Mouse (Mus musculus) limb, embryonic 12.5 days (tissue): ENCODE measurements around the gene Lef1. TPM values are rescaled to one million over a fixed set of nuclear protein-coding genes. Genes with fewer than 3 reads are reported as not detected.

Experiments used
- ATAC-seq: fragments of 200-750 bp; cut with Nextera tagmentation; 2 replicates; pipeline ENCODE4 v1.8.0; 2017; ENCODE audit warnings: low read depth, moderate TSS enrichment; ENCODE audit not compliant: insufficient number of reproducible peaks, insufficient read depth, low FRiP score, low TSS enrichment
- H3K27ac ChIP-seq: fragments of 300-500 bp; sonication (generic); 2 replicates; pipeline ENCODE4 v1.5.1; 2016; ENCODE audit warnings: mild to moderate bottlenecking, moderate library complexity
- H3K27me3 ChIP-seq: fragments of 300-500 bp; sonication (generic); 2 replicates; pipeline ENCODE4 v1.6.1; 2016; ENCODE audit warnings: mild to moderate bottlenecking, moderate library complexity
- H3K36me3 ChIP-seq: fragments of 300-500 bp; sonication (generic); 2 replicates; pipeline ENCODE4 v1.6.1; 2016; ENCODE audit warnings: mild to moderate bottlenecking, moderate library complexity
- H3K4me1 ChIP-seq: fragments of 300-500 bp; sonication (generic); replicated peaks from 2 replicates; pipeline ENCODE4 v1.6.1; 2016
- H3K4me2 ChIP-seq: fragments of 300-500 bp; sonication (generic); 2 replicates; pipeline ENCODE4 v1.6.1; 2016; ENCODE audit warnings: mild to moderate bottlenecking, moderate library complexity
- H3K4me3 ChIP-seq: fragments of 300-500 bp; sonication (generic); replicated peaks from 2 replicates; pipeline ENCODE4 v1.5.1; 2016; ENCODE audit warnings: mild to moderate bottlenecking
- H3K9ac ChIP-seq: fragments of 300-500 bp; sonication (generic); replicated peaks from 2 replicates; pipeline ENCODE4 v1.6.1; 2016; ENCODE audit warnings: mild to moderate bottlenecking, moderate library complexity
- H3K9me3 ChIP-seq: fragments of 300-500 bp; sonication (generic); 2 replicates; pipeline ENCODE4 v1.6.1; 2016; ENCODE audit warnings: mild to moderate bottlenecking, moderate library complexity
- WGBS: fragments of 180-500 bp; shearing (Covaris S2); methylation state at CpG from one replicate; pipeline ENCODE4 v1.1.7; 2016; 5-methylcytosine and 5-hydroxymethylcytosine counted together
- polyA plus RNA-seq: library from polyadenylated mRNA; unstranded; fragments of >200 nt; fragmentation: Nextera tagmentation; extraction: Ambion mirVana; gene quantifications from 2 replicates; pipeline ENCODE4 v1.2.1, GENCODE M21; 2016

The Lef1 gene
- polyA plus RNA-seq, 1 experiment from 2014 or later = 60.5 TPM

DNA sequence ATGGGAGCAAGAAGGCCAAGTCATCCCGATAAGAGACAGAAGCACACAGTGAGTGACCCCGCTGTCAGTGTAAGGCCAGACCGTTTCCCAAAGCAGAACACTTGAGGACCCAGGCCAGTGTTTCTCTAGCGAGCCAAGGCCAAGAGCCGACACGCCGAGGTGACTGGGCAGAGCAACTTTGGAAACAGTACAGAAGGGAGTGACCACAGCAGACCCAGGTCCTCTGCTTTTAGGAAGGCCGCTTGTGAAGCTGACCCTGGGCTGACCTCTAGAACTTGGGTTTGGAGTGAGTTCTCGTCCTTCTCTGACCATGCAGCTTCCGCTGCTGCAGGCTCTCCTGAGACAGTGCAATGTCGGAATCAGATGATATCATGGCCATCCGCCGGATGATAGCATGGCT is 140.7 kb downstream of the Lef1 start:
- peaks cover 45% of the 10 kb centered on the region for H3K36me3 ChIP-seq
- WGBS = 90% methylated on average over 13 of the region's 13 CpGs

GRCm38 (mm10) chr3:131251601-131252000 is 141.3 kb downstream of the Lef1 start:
- no peak for ATAC-seq
- Histone ChIP-seq H3K27ac (no peak overlapping the region), H3K4me1 (peaks cover 3% of the 10 kb centered on the region; the same call in 1 of the 2 replicates), H3K4me3 (no peak overlapping the region), H3K9me3 (peaks cover 5% of the 10 kb centered on the region; the same call in 1 of the 2 replicates), H3K36me3 (peaks cover 41% of the 10 kb centered on the region), H3K9ac (no peak overlapping the region), H3K27me3 (no peaks in the 10 kb centered on the region), H3K4me2 (no peak overlapping the region)
- 89% methylated on average over 7 of the region's 7 CpGs for WGBS

More for the DNA sequence above, 140.7 kb downstream of the Lef1 start:
- Histone ChIP-seq H3K27me3 (no peaks in the 10 kb centered on the region), H3K4me3 (no peak overlapping the region), H3K9ac (no peak overlapping the region), H3K4me2 (no peak overlapping the region), H3K4me1 (peaks cover 4% of the 10 kb centered on the region; the same call in 1 of the 2 replicates), H3K9me3 (peaks cover 5% of the 10 kb centered on the region; the same call in 1 of the 2 replicates), H3K27ac (no peak overlapping the region)
- ATAC-seq = no peak

DNA sequence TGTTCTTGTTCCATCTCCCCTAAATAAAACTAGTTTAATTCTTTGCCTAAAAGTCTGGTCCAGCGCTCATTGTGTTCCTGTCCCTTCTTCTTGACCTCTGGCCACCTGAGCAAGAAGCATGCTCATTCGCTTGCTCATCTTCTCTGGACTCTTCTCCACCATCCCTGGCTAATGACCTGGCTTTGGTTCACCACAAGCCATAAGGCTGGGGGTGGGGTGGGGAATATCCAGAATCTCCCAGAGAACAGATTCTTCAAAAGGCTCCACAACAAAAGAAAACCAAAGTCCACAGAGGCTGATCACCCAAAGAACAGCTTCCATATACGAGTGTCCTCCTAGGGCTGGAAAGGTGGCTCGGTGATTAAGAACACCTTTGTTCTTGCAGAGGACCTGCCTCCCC is 144.7 kb downstream of the Lef1 start:
- no peak overlapping the region for H3K9ac ChIP-seq
- no peak overlapping the region for H3K27ac ChIP-seq
- H3K4me2 ChIP-seq = no peak overlapping the region
- H3K9me3 ChIP-seq = peaks cover 5% of the 10 kb centered on the region; the same call in 1 of the 2 replicates
- H3K4me1 ChIP-seq = no peaks in the 10 kb centered on the region
- H3K27me3 ChIP-seq = no peaks in the 10 kb centered on the region
- peaks cover 13% of the 10 kb centered on the region for H3K36me3 ChIP-seq
- no peak overlapping the region for H3K4me3 ChIP-seq
- no peak for ATAC-seq
- whole genome bisulfite sequencing = 92% methylated on average over 4 of the region's 4 CpGs

DNA sequence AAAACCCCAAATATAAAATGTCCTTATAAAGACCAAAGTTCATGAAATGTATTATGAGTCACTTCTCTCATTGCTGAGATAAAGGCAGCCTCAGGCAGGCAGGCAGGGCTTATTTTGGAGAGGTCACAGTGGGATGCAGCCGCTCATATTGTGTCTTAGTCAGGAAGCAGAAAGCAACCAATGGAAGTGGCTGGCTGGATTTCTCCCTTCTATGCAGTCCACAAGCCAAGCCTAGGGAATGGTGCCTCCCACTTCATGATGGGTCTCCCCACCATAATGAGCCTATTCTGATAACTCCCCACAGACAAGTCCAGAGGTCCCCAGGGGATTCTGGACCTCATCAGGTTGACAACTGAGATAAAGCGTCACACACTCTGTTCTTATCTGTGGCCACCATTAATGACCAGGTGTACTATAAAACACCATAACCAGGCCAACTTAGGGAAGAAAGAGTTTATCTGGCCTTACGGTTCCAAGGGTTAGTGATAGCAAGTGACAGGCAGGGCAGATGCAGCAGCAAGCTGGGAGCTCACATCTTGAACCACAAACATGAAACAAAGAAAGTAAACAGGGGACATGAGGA is 145.2 kb downstream of the Lef1 start:
- Histone ChIP-seq H3K27me3 (no peaks in the 10 kb centered on the region), H3K9ac (no peak overlapping the region), H3K9me3 (peaks cover 6% of the 10 kb centered on the region; the same call in 1 of the 2 replicates), H3K27ac (no peak overlapping the region), H3K4me3 (no peak overlapping the region), H3K4me1 (no peaks in the 10 kb centered on the region), H3K4me2 (no peak overlapping the region), H3K36me3 (peaks cover 13% of the 10 kb centered on the region)
- 92% methylated on average over 3 of the region's 3 CpGs for WGBS
- ATAC-seq = no peak

GRCm38 (mm10) chr3:131258921-131259320 is 148.7 kb downstream of the Lef1 start:
- no peak overlapping the region for H3K9ac ChIP-seq
- peaks cover 6% of the 10 kb centered on the region for H3K9me3 ChIP-seq
- 88% methylated on average over 3 of the region's 3 CpGs for WGBS
- H3K4me1 ChIP-seq = no peaks in the 10 kb centered on the region
- no peak overlapping the region for H3K27ac ChIP-seq
- no peaks in the 10 kb centered on the region for H3K27me3 ChIP-seq
- H3K4me2 ChIP-seq = no peak overlapping the region
- peaks cover 17% of the 10 kb centered on the region; the same call in 1 of the 2 replicates for H3K36me3 ChIP-seq
- ATAC-seq = no peak
- no peak overlapping the region for H3K4me3 ChIP-seq

DNA sequence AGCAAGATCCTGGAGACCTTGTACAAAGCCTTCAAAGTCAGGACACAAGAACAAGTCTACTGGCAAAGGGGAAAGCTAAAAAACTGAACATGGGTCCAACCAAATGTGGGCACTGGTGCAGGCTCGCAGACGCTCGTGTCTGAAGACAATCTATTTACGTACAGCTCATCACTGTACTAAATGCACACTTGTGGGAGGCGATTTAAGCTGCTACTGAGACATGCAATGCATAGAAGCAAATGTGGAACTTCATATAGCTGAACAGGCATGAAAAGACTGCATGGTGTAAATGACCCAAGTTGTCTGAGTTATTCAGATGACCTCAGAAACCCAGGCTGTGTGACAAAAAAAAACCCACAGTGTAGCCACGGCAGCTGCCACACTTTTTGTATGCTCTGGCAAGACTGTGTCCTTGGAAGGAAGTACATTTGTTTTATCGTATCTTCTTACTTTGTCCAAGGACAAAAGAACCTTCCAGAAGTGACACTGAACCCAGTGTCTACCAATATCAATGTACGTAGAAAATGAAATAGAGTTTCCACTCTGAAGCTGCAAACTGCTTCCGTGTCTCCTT is 149.2 kb downstream of the Lef1 start:
- no peak overlapping the region for H3K4me2 ChIP-seq
- no peak overlapping the region for H3K27ac ChIP-seq
- no peak overlapping the region for H3K9ac ChIP-seq
- H3K4me3 ChIP-seq = no peak overlapping the region
- no peaks in the 10 kb centered on the region for H3K4me1 ChIP-seq
- H3K27me3 ChIP-seq = no peaks in the 10 kb centered on the region
- ATAC-seq = no peak
- H3K36me3 ChIP-seq = peaks cover 18% of the 10 kb centered on the region; the same call in 1 of the 2 replicates
- H3K9me3 ChIP-seq = peaks cover 6% of the 10 kb centered on the region; the same call in 1 of the 2 replicates
- WGBS = 91% methylated on average over 9 of the region's 9 CpGs

GRCm38 (mm10) chr3:131260418-131260817 is 150.1 kb downstream of the Lef1 start:
- Histone ChIP-seq H3K4me1 (no peaks in the 10 kb centered on the region), H3K9me3 (peaks cover 6% of the 10 kb centered on the region; the same call in 1 of the 2 replicates), H3K9ac (no peak overlapping the region), H3K4me3 (no peak overlapping the region), H3K36me3 (peaks cover 24% of the 10 kb centered on the region; the same call in 1 of the 2 replicates), H3K27me3 (no peaks in the 10 kb centered on the region), H3K27ac (no peak overlapping the region), H3K4me2 (no peak overlapping the region)
- ATAC-seq = no peak
- WGBS = 98% methylated on average over 6 of the region's 6 CpGs

GRCm38 (mm10) chr3:131263766-131264486 is 153.7 kb downstream of the Lef1 start:
- peaks cover 34% of the 10 kb centered on the region; the same call in 1 of the 2 replicates for H3K36me3 ChIP-seq
- WGBS = 88% methylated on average over 15 of the region's 15 CpGs

GRCm38 (mm10) chr3:131265516-131265915 is 155.2 kb downstream of the Lef1 start:
- Histone ChIP-seq H3K27me3 (no peaks in the 10 kb centered on the region), H3K9me3 (peaks cover 5% of the 10 kb centered on the region; the same call in 1 of the 2 replicates), H3K4me2 (no peak overlapping the region), H3K9ac (no peak overlapping the region), H3K4me1 (peaks cover 20% of the 10 kb centered on the region), H3K27ac (no peak overlapping the region), H3K36me3 (peaks cover 34% of the 10 kb centered on the region; the same call in 1 of the 2 replicates), H3K4me3 (no peak overlapping the region)
- ATAC-seq = no peak
- WGBS = 91% methylated on average over 8 of the region's 8 CpGs

More at GRCm38 (mm10) chr3:131263766-131264486, 153.7 kb downstream of the Lef1 start:
- Histone ChIP-seq H3K9ac (no peak overlapping the region), H3K27ac (no peak overlapping the region), H3K4me3 (no peak overlapping the region), H3K4me2 (no peak overlapping the region), H3K27me3 (no peaks in the 10 kb centered on the region), H3K9me3 (peaks cover 6% of the 10 kb centered on the region; the same call in 1 of the 2 replicates), H3K4me1 (0 out of 2 replicates have a peak, but pooled peaks cover 6% of the 10 kb centered on the region)
- ATAC-seq = no peak

DNA sequence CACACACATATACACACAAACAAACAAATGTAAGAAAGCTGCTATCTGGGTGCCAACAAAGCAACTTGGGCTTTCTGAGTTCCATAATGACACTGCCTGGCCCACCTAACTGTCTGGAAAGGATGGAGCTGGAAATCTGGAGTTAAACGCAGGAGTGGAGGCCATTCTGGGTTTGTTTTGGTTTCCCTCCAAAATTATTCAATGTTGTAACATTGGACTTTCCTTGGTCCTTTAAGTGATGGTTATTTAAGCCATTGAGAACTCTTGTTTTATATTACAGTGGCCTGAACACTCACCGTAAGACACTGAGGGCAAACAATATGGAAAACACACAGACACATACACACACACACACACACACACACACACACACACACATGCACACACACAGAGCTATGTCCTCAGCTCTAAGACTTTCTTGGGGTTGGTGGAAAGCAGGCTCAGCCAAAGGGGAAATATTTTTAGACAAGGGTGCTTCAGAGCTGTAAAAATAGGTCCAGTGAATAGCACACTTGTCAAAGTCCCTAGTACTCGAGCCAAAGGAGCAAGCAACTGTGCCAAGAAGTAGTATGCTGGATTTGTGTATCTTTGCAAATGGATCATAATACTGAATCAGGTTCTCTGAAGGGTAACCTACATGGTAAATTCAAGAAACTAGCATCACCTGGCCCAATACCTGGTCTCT is 156.2 kb downstream of the Lef1 start:
- Histone ChIP-seq H3K9ac (no peak overlapping the region), H3K36me3 (peaks cover 34% of the 10 kb centered on the region; the same call in 1 of the 2 replicates), H3K27me3 (no peaks in the 10 kb centered on the region), H3K4me1 (peaks cover 28% of the 10 kb centered on the region), H3K9me3 (no peaks in the 10 kb centered on the region), H3K4me2 (no peak overlapping the region), H3K4me3 (no peak overlapping the region), H3K27ac (no peak overlapping the region)
- WGBS = 88% methylated on average over 3 of the region's 3 CpGs
- ATAC-seq = no peak

GRCm38 (mm10) chr3:131270381-131270780 is 160.1 kb downstream of the Lef1 start:
- peaks cover 10% of the 10 kb centered on the region; the same call in 1 of the 2 replicates for H3K36me3 ChIP-seq
- H3K27ac ChIP-seq = no peak overlapping the region
- H3K4me3 ChIP-seq = peak overlapping the region; percentile 82; the same call in 1 of the 2 replicates
- WGBS = 65% methylated on average over 6 of the region's 6 CpGs
- no peak overlapping the region for H3K9ac ChIP-seq
- peaks cover 39% of the 10 kb centered on the region for H3K4me1 ChIP-seq
- peak overlapping the region; percentile 64 for H3K4me2 ChIP-seq
- H3K9me3 ChIP-seq = no peaks in the 10 kb centered on the region
- no peaks in the 10 kb centered on the region for H3K27me3 ChIP-seq
- no peak for ATAC-seq
